Mouse (Mus musculus) heart, adult 2 months (tissue): ENCODE results near the gene Ccdc185. TPM values are rescaled to one million over a fixed set of nuclear protein-coding genes. Genes with fewer than 3 reads are reported as not detected.

Experiments
- DNase-seq, 2 experiments: peaks; one replicate each; pipeline ENCODE4 v3.0.0; 2021
- H3K27ac ChIP-seq: fragments of 200-600 bp; 2 replicates; pipeline ENCODE4 v1.8.1; 2022
- H3K27me3 ChIP-seq: fragments of 200-500 bp; 2 replicates; pipeline ENCODE4 v1.6.1; 2012; ENCODE audit warnings: mild to moderate bottlenecking, low read length, inconsistent platforms, mixed read lengths; ENCODE audit not compliant: control insufficient read depth, insufficient read depth
- H3K36me3 ChIP-seq: fragments of 200-500 bp; 2 replicates; pipeline ENCODE4 v1.6.1; 2012; ENCODE audit warnings: low read length, inconsistent platforms; ENCODE audit not compliant: control insufficient read depth, insufficient read depth
- H3K4me1 ChIP-seq: fragments of 200-500 bp; 2 replicates; pipeline ENCODE4 v1.6.1; 2011; ENCODE audit warnings: low read length; ENCODE audit not compliant: control insufficient read depth, insufficient read depth
- H3K4me3 ChIP-seq: fragments of 200-600 bp; 2 replicates; pipeline ENCODE4 v1.8.1; 2022
- H3K79me2 ChIP-seq: fragments of 200-500 bp; replicated peaks from 2 replicates; pipeline ENCODE4 v1.6.1; 2012; ENCODE audit warnings: mild to moderate bottlenecking, inconsistent platforms, low read length, moderate library complexity, mixed read lengths; ENCODE audit not compliant: control insufficient read depth, insufficient read depth
- H3K9ac ChIP-seq: fragments of 200-500 bp; 2 replicates; pipeline ENCODE4 v1.6.1; 2012; ENCODE audit warnings: low read depth, mild to moderate bottlenecking, control low read depth, inconsistent platforms, low read length, mixed read lengths
- CTCF ChIP-seq: fragments of 200-600 bp; IDR thresholded peaks from 2 replicates; pipeline ENCODE4 v1.8.1; 2022; ENCODE audit warnings: antibody characterized with exemption, mild to moderate bottlenecking, moderate library complexity
- EP300 ChIP-seq: fragments of 200-500 bp; IDR thresholded peaks from 2 replicates; pipeline ENCODE4 v1.6.1; 2011; ENCODE audit warnings: low read depth, low read length, control low read depth; ENCODE audit not compliant: insufficient read depth
- POLR2A ChIP-seq: fragments of 200-500 bp; IDR thresholded peaks from 2 replicates; pipeline ENCODE4 v1.6.1; 2011; ENCODE audit warnings: mild to moderate bottlenecking, low read depth, low read length, control low read depth; ENCODE audit not compliant: insufficient read depth
- WGBS: fragments of 180-500 bp; shearing (Covaris S2); methylation state at CpG from one replicate; pipeline ENCODE4 v1.1.7; 2018; 5-methylcytosine and 5-hydroxymethylcytosine counted together
- intact Hi-C: fragments of 180-260 bp; cut with DNase I; formaldehyde crosslinking; loops from one replicate; pipeline ENCODE4 v1.15.1; 2025
- polyA plus RNA-seq: library from polyadenylated mRNA; depleted of rRNA; stranded (reverse); fragments of >200 nt; gene quantifications from 2 replicates; pipeline ENCODE4 v1.2.3, GENCODE M21; 2012; rRNA removed
- total RNA-seq, 2 experiments: library from RNA; stranded (reverse); gene quantifications; 2 replicates each; pipeline ENCODE4 v1.2.3; 2021

The Ccdc185 gene
- total and polyA plus RNA-seq, 3 experiments, result 0.04 TPM; not detected in 2

DNA sequence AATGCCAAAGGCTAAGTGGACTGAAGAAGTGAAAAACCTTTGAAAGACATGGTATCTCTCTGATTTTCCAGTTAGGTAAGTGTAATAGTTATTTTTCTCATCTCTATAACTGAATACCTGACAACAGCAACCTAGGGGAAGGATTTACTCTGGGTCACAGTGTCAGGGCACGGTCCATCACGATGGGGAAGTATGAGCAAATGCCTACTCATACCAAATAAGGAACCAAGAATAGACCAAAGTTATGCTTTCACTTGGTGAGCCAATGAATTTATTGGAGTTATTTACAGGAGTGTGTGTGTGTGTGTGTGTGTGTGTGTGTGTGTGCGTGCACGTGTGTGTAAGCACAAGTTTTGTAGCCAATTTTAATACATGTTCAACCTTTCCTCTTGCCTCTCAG lies 41.5 kb downstream of the Ccdc185 start:
- Histone ChIP-seq H3K27ac (no peak overlapping the region), H3K9ac (no peak overlapping the region), H3K4me1 (no peaks in the 10 kb centered on the region), H3K4me3 (no peak overlapping the region), H3K79me2 (no peaks in the 10 kb centered on the region), H3K27me3 (no peaks in the 10 kb centered on the region), H3K36me3 (no peaks in the 10 kb centered on the region)
- WGBS, result 92% methylated on average over 4 of the region's 4 CpGs
- intact Hi-C loops, result no loop called here
- no peak for TF ChIP-seq POLR2A
- TF ChIP-seq EP300, result no peak
- TF ChIP-seq CTCF, result no peak
- no peak for DNase-seq

DNA sequence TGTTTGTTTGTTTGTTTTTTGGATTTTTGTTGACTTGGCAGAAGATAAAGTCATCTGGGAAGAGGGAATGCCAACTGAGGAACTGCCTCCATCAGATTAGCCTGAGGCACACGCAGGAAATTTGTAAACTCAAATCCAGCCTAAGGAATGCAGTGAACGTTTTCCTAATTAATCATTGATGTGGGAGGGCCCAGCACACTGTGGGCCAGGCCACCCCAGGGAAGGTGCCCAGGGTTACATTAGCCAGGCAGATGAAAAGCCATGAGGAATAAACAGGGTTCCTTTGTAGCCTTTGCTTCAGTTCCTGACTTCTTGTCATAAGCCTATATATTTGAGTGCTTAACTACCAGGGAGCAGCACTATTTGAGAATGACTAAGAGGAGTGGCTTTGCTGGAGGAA lies 44.1 kb downstream of the Ccdc185 start:
- H3K27me3 ChIP-seq, result no peaks in the 10 kb centered on the region
- H3K36me3 ChIP-seq, result no peaks in the 10 kb centered on the region
- no peaks in the 10 kb centered on the region for H3K79me2 ChIP-seq
- no peaks in the 10 kb centered on the region for H3K4me1 ChIP-seq
- 65% methylated on average over 2 of the region's 2 CpGs for WGBS
- intact Hi-C loops, result no loop called here
- TF ChIP-seq EP300, result no peak
- no peak for TF ChIP-seq CTCF
- no peak for TF ChIP-seq POLR2A
- no peak overlapping the region for H3K27ac ChIP-seq
- no peak overlapping the region for H3K4me3 ChIP-seq
- DNase-seq, result no peak
- no peak overlapping the region for H3K9ac ChIP-seq

DNA sequence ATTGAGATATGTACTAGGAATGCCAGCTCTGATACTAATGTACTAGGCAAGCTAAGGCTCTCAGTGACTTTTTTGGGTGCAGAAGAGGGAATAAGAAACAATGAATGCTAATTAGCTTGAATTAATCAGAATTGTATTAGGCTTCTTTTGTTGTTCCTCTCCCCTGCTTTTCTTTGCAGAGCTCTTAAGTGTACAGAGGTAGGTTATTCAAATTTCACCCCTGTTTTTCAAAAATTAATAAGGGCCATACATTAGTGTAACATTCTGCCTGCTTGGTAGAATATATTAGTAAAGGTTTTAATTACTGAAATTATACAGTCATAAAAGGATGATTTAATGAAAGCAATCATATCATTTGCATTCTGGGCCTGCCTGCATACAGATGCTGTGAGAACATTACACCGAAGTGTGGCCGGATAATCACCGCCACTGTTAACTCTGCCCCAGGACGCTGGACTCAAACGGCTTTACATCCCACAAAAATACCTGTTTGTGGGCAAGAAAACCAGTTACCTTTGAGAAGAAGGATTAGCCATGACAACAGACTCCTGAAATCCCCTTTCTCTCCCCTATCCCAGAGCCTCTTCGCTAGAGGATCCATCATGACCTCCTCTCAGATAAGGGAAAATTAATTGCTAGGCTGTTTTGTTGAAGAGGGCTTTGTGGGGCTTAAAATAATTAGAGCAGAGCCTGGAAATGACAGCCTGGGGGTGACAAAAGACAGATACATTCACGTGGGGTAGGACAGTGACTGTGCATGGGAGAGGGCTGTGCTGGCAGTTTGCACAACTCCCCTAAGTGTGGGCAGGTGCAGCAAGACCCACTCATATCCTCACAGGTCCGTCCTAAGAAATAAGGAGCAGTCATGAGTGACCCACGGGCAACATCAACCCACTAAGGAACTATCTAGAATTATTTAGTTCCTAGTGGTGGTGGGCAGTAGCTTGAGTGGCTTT lies 49.3 kb downstream of the Ccdc185 start:
- DNase-seq, result no peak
- Histone ChIP-seq H3K4me3 (no peak overlapping the region), H3K9ac (no peak overlapping the region), H3K27ac (no peak overlapping the region), H3K36me3 (no peaks in the 10 kb centered on the region), H3K4me1 (no peaks in the 10 kb centered on the region), H3K79me2 (no peaks in the 10 kb centered on the region), H3K27me3 (no peaks in the 10 kb centered on the region)
- intact Hi-C loops, result no loop called here
- 75% methylated on average over 9 of the region's 9 CpGs for WGBS
- no peak for TF ChIP-seq CTCF
- TF ChIP-seq EP300, result no peak
- TF ChIP-seq POLR2A, result no peak

Other genes starting within 250 kb of the Ccdc185 start
- 10 to 100 TPM; 63.9 to 65.3 TPM for gene Capn2, start 231.6 kb downstream of the Ccdc185 start, total RNA-seq
- gene Capn2, start 231.6 kb downstream of the Ccdc185 start, polyA plus RNA-seq, result 28.0 and 46.2 TPM in 2 replicates
- not detected for gene Capn8, start 184.2 kb downstream of the Ccdc185 start, total RNA-seq
- gene Capn8, start 184.2 kb downstream of the Ccdc185 start, polyA plus RNA-seq, result not detected in 2 replicates
- gene Susd4, start 14.7 kb upstream of the Ccdc185 start, total RNA-seq, result under 1 TPM; 0.16 to 0.34 TPM
- 0.49 and 0.88 TPM in 2 replicates for gene Susd4, start 14.7 kb upstream of the Ccdc185 start, polyA plus RNA-seq
- 1 to 10 TPM; 1.1 to 1.7 TPM for gene Tlr5, start 205.6 kb upstream of the Ccdc185 start, total RNA-seq
- 1.2 and 1.5 TPM in 2 replicates for gene Tlr5, start 205.6 kb upstream of the Ccdc185 start, polyA plus RNA-seq